Mouse (Mus musculus) thymus, postnatal 0 days (tissue): ENCODE measurements at regions not wholly inside any gene's neighbourhood (a gene's known extent, or its start where the extent isn't known, plus 50 kb on each side); places are given as distances from the start of the nearest gene placed in this dataset.
A peak's percentile ranks its signal among the peaks of the same experiment; 100 is the strongest.
"Not testable (repeated sequence)": the region's sequence is repeated elsewhere in the genome, so short reads cannot be mapped to it uniquely, and the experiment has no call there.

ENCODE experiments used
- DNase-seq: peaks from one replicate; pipeline ENCODE4 v3.0.0-alpha.2; 2015; ENCODE audit warnings: low spot score

DNA sequence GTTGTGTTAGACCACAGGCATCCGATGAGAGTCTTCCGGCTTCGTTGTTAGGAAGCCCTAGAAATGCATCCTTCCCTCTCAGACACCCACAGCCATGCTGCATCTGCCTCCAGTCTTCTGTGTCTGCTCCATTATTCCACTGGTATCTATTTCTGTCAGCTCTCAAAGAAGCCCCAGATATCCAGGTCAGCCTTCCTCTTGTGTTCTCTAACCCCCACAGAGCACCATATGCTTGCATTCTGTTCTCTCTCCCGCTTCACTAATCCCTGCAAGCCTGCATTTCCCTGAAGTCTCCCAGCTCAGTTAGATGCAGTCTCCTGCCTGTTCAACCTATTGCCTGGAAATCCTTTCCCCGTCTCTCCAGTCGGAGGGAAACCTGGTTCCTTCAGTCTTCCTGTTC, 53.6 kb upstream of the Wdfy3 start:
- DNase-seq = no peak

DNA sequence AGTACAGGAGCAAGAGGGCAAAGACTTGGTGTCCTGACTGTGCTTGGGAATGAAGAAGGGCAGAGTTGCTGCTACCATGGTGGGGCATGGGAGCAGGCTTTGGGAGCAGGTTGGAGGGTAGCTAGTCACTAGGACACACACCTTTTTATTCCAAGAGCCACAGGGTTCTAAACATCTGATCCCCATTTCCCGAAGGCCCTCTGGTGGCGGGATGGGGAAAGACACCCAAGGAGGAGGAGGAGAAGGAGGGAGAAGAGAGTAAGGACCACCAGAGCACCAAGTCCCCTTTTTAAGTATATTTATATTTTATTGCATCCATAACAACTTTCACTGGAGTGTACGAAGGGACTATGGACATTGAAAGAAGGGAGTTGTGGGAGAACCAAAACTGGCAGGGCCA, 57.0 kb upstream of the Wdfy3 start:
- DNase-seq = no peak

DNA sequence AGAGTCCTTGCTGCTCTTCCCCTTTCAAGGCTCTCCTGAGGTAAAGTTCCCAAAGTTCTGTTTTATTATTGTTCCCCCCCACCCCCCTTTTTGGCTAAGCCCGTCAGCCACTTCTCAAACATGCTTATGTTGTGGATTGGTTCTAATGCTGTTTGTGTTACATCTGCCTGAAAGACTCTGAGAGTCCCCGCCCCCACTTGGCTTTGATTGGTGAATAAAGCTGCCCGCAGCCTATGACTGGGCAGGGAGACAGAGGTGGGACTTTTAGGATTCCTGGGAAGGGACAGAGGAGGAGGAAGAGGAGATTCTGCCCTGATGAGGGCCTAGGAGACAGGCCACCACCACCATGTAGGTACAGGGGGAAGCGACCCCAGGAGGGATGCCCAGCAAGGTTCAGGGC, 78.3 kb upstream of the Wdfy3 start:
- DNase-seq = no peak

DNA sequence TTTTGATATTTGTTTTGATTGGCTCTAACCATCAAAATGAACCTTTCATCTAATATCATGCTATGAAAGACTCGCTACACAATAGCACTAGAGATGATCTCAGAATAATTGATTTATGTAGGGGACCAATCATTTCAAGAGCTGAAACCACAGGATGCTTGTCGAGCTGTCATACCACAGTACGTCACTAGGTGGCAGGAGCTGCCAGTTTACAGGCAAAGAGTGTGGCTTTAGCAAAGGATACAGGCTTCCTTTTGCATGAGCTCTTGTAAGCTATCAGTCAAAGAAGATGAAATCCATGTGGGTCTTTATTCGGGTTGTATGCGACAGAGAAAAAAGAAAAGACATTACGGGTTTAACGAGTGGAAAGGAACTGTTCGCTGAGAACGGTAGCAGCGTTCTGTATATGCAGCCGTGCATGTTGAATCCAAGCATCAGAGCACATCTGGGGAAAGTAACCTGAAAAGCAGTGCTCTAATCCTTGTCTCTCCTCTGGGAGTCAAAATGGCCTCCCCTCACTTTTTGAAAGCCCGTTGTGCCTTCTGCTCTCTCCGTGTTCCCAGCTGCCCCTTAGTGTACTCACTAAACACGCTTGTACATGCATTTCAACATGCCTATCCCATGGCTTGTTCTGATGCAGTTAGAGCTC, 79.9 kb upstream of the Wdfy3 start:
- DNase-seq = peak; percentile 51

DNA sequence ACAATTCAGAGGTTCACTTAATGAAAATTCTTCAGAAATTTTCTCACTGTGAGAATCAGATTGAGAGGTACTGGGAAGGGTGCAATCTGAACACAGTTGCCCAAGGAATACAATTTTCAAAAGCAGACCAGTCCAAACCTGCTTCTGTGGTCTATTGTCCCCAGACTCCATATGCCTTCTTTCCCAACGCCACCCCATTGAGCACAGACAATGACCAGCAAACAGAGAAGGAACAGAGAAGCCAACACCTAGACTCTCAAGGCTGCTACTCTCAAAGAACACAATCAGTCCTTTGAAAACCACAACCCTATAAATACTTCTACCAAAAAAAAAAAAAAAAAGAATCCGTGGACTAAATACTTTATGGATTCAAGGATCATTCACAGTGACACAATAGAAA, 89.9 kb upstream of the Wdfy3 start:
- no peak for DNase-seq

DNA sequence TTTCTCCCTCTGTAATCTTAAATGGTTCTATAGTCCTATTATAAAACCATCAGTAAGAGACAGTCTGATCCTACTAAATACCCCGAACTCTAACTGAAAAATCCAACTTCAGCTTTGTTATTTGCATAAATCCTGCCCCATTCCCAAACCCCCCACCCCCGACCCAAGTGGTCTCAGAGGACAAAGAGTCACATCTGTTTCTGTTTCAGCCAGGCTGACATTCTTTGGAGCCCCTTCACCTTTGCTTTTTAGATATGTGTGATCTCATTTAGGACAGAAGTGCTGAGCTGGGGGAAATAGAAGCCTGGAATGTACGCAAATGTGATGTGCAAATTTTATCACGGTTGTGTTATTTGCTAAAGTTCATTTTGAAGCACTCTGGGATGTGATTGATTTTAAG, 98.3 kb upstream of the Wdfy3 start:
- DNase-seq = no peak

DNA sequence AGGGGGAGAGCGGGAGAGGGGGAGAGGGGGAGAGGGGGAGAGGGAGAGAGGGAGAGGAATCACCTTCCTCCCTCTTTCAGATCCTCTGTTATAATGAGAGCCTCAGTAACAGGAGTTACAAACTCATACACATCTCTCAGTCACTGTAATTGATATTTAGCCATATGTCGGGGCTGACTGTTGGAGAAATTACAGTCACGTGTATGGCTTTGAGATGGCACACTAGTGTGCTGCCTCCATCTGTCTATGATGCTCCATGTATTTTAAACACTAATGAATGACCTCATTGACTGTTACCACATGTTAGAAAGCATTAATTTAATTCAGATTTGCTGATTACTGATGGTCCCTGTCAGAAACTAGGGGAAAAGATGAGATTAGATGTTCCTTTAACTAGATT, 102.1 kb upstream of the Wdfy3 start:
- DNase-seq = no peak

DNA sequence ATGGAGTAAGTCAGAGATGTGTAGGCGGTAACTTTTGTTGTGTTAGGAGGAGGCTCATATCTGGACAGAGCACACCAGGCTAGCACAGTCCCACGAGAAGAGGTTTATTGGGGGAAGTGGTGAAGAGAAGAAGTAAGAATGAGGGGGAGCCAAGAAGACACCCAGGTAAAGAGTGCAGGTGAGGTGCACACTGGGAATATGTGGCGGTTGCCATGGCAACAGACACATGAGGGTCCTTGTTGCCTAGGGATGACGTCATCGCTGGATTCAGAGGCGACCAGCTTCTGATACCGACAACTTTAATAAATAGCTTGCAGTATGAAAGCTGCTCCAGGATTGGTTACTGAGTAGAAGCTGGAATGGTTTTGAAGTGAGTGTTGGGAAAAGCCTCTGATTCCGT, 110.5 kb upstream of the Wdfy3 start:
- no peak for DNase-seq

DNA sequence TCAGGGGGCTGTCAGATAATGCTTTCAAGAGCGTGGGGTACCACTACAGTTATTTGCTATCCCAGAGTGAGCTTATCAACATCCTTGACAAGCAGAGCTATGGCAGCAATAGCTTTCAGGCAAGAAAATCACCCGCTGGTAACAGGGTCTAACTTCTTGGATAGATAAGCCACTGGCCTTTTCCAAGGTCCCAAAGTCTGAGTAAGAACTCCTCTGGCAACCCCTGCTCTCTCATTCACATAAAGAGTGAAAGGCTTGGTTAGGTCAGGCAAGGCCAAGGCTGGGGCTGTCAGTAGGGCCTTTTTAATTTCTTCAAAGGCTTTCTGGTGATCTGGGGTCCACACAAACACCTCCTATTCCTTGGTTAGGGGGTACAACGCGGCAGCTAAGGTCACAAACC, 119.2 kb upstream of the Wdfy3 start:
- DNase-seq = not testable (repeated sequence)

DNA sequence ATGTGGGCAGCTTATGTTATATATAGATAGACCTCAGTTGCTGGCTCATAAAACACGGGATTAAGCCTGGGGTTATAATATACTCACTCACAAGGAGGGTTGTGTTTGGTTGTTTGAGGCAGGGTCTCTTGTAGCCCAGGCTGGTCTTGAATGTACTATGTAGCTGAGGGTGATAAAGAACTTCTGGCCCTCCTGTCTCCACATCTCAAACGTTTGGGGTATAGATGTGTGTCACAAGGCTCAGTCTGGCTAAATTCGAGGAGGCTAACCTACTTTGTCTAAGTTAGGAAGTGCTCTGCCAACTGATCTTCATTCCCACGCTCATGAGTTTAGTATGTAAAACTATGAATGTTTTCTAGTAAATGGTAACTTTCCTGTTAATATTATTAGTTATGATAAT, 136.7 kb upstream of the Wdfy3 start:
- DNase-seq = no peak

DNA sequence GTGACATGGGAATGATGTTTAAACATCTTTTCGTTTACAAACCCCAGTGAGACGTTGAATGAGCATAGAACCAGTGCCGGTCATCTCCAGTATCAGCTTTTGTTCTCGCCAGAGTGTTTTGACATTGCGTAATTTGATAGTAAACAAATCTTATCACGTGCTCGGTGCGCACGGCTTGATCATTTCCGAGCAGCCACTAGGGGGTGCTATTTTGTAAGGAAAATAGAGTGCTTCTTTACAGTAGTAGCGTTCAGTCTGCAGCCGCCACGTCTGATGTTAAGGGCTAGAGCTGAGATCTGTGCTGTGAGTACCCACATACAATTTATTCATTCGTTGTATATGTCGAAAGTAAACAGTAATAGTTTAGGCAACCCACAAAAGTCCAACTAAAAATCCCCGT, 137.2 kb upstream of the Wdfy3 start:
- peak; percentile 77 for DNase-seq

DNA sequence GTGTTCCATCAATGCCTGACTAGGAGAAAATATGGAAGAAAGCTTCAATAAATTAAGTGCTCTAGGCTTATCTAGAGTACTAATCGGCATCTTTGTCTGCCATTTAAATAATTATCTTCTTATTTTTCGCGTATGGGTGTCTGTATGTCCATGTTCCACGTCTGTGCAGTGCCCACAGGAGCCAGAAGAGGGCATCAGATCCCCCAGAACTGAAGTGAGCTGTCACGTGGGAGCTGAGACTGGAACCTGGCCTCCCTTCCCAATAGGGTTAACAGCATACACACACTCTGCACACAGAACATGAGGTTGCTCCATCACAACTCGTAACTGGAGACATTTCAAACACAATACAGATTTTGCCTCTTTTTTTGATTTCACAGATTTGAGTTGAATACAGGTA, 143.4 kb upstream of the Wdfy3 start:
- peak; percentile 10 for DNase-seq

DNA sequence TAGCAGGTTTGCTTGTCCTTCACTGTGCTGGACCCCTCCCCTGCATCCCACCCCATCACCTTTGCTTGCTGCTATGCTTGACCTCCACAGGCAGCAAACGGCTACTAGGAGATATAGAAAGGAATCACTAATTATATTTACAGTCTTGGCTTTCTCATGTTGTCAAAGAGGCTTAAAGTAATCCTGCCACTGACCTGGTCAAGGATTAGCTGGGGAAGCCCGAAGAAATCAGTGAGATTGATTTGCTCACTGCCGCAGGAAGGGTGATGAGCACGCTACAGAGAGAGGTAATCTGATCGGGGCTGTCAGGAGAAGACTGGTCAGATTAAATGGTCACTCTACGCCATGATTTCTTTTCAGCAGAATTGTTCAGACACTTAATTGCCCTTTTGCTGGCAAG, 157.4 kb upstream of the Wdfy3 start:
- DNase-seq = no peak

DNA sequence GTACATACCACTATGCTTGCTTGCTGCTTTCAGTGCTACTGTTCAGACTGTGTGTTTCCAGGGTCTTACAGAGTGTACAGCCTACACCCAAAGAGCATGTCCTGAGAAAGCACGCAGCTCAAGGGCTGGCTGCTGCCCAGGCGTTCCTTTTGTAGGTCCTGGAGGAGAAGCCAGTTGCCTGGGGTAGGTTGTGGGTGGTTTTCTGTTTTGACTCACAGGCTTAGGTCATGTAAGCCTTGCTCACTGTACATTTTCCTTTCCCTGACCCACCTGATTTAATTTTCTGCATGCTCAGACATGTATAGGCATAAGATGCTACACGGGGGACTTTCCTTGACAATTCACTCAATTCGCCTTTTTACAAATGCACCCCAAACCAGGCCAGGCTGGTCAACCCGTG, 172.9 kb upstream of the Wdfy3 start:
- no peak for DNase-seq

DNA sequence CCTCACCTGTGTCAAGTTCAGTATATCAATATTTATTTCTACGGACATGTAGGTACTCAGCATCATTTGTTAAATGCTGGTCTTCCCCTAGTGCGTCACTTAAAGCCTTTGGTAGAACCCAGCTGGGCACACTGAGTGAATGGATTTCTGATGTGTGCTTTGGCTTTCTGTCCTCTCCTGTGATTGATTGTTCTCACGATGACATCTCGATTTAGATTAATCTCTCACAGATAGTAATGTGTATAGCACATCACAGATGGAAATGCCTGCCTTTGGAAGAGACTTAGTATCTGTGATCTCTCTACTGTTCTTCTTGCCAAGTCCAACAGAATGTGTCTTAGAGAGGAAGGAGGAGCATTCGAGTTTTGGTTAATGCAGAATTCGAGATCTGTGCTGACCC, 175.0 kb upstream of the Wdfy3 start:
- DNase-seq = no peak

DNA sequence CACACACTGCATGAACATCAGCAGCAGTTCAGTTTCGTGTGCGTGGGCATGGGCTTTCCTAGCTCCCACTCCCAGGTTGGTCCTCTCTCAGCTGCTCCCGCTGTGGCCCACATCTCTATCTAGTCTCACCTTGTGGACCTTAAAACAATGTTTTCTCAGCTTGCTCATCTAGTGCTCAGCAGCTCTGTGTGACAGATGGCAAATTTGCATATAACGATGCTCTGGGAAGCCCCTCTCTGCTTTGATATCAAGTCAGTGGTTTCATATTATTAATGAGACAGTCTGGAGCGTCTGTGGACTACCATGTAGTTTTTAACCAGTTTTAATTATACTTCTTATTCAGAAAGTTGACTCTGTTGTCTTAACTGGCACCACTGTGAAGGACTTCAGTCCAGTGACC, 179.0 kb upstream of the Wdfy3 start:
- no peak for DNase-seq

DNA sequence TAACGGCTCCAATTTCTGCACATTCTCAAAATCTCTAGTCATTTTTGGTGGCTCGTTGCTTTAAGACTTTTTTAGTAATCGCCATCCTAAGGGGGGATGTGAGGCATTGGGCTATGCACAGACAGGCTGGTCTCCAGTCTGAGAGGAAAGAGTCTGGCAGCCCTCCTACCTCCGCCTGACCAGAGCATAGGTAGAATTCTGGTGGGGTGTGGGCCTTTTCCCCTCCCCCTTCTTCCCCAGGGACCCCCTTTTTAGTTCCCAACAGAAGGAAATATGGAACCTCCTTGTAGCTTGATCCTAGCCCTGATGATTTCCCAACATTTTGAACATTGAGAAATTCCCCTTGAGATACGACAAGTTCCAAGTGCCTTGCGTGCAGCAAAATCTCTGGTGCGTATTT, 181.4 kb upstream of the Wdfy3 start:
- no peak for DNase-seq

DNA sequence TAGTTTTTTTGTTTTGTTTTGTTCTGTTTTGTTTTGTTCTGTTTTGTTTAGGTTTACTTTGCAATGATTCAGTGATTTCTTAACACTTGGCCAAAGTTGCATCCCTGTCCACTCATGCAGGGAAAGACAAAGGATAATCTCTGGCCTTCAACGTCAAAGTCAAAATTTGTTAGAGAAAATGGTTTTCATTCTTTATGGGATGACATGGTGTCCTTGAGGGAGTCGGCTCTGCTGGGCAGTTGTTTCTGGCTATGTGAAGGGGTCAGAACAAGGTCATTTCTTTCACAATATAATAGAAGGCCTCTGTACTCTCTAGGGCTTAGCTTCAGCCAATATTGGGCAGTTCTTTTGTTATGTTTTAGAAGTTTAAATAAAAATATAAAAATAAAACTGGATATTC, 184.1 kb upstream of the Wdfy3 start:
- DNase-seq = no peak

DNA sequence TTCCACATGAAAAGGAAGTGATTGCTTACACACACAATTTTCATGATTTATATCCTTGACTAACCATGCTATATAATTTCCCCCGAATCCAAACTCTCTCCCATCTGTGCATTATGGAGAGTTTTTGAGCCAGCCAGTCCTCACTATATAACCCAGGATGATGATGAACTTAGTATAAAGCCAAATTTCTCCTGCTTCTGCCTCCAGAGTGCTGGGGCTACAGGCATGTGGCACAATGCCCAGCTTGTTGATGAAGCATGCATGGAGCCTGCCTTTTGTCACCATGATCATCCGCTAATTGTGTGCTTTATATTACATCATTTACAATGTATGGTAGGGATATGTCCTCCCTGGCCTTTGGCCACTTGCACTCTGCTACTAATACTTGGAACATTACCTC, 187.4 kb upstream of the Wdfy3 start:
- no peak for DNase-seq

DNA sequence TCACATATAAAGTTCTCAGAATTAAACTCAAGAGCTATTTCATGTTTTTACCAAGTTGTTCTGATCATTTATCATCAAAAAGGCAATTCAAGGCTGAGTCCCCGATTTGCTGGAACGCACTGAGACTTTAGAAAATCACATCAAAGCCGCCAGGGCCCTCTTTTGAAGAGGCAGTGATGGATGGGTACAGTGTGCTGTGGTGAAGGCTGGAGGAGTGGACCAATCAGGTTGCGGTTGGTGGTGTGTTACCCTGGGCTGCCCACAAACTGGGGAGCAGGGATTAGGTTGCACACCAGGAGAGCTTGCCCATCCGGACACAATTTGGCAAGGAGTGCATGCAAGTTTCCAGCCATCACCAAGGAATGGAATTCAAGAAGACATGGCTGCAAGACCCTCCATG, 191.9 kb upstream of the Wdfy3 start:
- DNase-seq = no peak

DNA sequence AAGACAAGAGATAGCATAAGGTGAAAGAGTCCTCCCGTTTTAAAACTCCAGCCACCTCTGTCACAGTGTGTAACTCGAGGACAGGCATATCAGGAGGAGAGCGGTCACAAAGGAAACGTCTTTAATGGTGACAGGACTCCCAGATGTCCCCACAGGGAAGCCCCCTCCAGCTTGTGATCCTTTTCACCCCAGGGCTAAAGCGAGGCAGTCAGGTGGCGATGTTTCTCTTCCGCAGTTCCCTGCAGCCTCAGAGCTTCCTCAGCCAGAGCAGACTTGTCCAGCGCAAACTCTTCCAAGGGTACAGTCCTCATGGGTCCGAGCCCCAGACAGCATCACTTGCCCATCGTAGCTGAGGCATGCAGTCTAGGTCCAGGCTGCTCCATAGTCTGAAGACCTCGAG, 196.7 kb upstream of the Wdfy3 start:
- no peak for DNase-seq

DNA sequence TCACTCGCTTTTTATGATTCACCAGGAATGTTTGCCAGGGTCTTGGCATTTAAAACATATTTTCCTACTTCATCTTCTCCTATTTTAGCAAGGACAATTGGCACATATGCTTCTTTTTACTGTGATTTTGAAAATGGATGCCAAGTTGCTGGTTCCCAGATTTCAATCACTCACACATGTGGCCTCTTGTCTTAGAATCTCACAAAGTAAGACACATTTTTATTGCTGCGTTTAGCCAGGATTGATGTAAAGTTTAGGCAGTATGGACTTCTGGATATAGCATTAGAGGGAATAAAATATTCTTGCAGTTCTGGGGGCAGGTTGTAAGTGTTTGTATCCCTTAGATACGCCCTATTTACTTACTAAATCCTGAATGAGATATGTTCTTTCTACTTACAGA, 197.4 kb upstream of the Wdfy3 start:
- DNase-seq = no peak

DNA sequence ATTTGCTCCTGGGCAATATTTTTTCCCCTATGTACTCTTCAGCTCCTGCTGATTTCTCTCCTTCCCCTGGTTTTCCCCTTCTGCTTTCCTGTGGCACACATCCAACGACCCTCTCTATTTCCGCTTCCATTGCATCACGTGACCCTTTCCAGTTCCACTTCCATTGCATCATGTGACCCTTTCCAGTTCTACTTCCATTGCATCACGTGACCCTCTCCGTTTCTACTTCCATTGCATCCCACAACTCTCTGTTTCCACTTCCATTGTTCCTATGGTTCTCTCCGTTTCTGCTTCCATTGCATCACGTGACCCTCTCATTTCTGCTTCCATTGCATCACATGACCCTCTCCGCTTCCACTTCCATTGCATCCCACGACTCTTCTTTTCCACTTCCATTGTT, 199.5 kb upstream of the Wdfy3 start:
- DNase-seq = no peak

DNA sequence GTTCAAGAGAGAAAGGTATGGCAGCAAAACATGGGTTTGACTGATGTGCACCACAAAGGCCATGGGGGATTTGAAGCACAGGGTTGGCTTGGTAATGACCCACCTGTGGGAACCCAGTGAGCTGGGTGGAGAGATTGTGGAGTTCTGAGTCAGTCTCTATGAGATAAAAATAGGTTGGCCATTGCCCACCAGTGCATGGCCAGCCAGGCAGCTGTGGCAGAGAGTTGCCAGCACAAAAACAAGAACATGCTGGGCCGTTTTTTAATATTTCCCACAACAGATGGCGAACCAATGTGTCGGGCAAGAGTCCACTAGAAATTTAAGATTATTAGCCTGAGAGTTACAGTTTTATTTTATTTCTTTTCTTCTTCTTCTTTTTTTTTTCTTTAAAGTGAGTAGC, 205.6 kb upstream of the Arhgap24 start:
- no peak for DNase-seq
